Mouse (Mus musculus): ENCODE measurements around the gene Zic4.

GRCm38 (mm10) chr9:91387740-91388080, 25.5 kb downstream of the Zic4 start:
- TF ChIP-seq TAL1 (IDR thresholded peaks at IDR 0.05; ENCODE audit: low read length) (no peak), GATA1 (IDR thresholded peaks at IDR 0.05; ENCODE audit: low read length) (no peak)

Data from erythroblast, embryonic 14.5 days (primary cell).